Mouse (Mus musculus) ES-CJ7 (cell line): ENCODE results near the gene Ccnc.

Experiments
- DNase-seq: peaks from one replicate; pipeline ENCODE4 v3.0.0; 2011; ENCODE audit warnings: low read depth, low spot score

Ccnc gene

GRCm38 (mm10) chr4:21727615-21728165 lies at the start of gene Ccnc:
TSS of gene Ccnc (plus strand) at chr4:21727701.
- DNase-seq: peak; percentile 94

DNA sequence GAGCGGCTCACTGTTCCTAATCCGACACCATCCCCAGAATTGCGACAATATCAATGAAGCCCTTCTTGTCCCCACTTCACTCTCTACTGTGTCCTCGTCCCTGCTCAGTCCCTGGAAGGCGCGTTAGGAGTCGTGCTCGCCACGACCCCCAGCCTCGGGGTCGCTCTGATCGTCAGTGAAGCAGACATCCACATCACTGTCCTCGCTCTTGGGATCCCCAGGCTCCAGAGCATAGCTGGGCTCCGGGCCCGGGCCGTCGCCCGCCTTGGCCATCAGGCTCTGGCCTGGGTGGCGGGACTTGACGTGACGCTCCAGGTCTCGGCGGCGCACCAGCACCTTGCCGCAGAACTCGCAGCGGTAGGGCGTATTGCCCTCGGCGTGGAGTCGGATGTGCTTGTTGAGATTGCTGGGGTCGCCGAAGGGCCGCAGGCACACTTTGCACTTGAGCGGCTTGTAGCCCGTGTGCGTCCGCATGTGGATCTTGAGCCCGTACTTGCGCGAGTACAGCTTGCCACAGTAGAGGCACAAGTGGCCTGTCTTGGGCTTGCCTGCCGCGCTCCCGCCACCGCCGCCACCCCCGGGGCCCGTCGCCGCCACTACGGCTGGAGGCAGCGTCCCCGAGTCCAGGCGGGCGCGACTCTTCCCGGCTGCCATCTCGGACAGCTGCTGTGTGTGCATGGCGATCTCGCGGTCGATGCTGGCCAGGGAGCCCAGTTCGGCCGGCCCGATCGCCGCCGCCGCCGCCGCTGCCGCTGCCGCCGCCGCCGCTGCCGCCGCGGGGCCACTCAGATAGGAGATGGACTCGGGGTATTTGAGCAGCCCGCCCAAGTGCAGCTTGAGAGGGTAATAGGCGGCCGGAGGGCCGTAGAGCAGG lies 49.2 kb upstream of the Ccnc start:
- peak; percentile 66 for DNase-seq

DNA sequence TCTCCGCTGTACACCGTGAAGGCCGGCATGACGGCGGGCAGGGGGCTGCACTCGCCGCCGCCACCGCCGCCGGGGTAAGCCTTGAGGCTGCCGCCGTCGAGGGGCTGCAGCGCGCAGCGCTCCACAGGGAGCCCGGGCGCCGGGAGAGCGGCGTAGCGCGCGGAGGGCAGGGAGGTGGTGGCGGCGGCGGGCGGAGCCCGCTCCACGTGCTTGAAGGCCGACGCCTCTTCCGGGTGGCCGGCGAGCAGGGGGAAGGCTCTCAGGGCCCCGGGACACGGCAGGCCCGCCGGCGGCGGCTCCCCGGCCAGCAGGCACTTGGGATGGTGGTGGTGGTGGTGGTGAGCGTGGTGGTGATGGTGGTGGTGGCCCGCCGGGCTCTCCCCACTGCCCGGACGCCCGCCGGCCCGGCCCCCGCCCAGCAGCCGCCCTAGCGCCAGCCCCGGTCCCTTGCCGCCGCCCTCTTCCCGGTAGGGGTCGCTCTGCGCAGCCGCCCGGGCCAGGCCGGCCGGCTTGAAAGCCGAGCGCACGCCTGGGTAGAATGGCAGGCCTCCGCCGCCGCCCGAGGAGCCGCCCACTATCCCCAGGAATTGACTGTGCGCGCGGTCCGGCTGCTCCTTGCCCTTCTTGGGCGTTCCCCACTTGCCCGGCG lies 48.4 kb upstream of the Ccnc start:
- peak; percentile 73 for DNase-seq

GRCm38 (mm10) chr4:21679624-21680480 lies 47.6 kb upstream of the Ccnc start:
- peak; percentile 40 for DNase-seq

GRCm38 (mm10) chr4:21680971-21681370 lies 46.5 kb upstream of the Ccnc start:
- no peak for DNase-seq

DNA sequence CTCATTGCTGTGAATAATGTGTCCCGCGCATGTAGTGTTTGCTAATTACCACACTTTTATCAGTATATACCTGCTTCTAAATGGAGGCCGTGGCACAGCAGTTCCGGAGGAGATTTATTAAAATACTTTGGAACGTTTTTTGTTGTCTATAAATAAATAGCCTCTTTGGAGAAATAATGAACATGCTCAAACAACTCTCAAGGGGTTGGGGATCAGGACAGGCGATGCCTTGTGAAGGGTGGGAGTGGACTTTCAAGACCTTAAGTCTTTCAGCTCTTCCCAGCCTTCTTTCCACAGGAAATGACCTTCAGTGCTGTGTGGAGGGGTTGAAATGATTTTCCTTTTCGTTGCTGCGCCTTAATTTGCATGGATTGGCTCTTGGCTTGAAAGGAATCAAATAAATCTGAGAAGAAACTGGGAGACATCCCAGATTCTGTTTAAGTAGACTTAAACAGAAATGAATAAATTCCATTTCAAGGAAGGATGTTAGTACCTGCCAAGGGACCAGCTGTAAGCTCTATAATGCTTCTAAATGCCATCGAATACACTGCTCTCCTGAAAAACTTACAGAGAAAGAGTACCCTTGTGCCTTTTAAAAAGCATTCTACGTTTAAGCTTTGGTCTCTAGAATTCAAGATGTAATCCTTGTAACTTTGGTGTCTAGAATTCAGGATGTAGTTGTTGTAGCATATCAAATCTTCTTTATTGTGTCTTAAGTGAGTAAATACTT lies 44.9 kb upstream of the Ccnc start:
- no peak for DNase-seq

GRCm38 (mm10) chr4:21684341-21684970 lies 43.0 kb upstream of the Ccnc start:
- DNase-seq: no peak

GRCm38 (mm10) chr4:21685595-21686091 lies 41.9 kb upstream of the Ccnc start, which contains the start of gene Prdm13:
TSS of gene Prdm13 (minus strand) at chr4:21685963.
- DNase-seq: peak; percentile 33

DNA sequence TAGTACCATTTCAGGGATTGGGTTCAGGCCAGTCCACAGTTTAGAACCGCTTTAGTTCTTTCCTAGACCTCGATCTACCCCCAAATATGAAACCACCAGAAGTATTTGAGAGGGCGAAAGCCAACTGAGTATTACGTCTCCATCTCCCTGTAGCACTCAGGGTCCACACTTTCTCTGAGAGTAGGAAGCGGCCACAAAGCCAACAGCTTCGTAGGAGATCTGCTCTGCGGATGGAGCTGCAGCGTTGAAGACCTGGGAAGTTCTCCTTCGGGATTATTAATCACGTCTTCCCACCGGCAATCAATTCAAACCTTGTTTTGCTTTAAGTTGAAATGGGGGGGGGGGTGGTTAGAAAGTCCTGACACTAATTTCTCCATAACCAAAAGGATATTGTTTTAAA lies 41.1 kb upstream of the Ccnc start:
- DNase-seq: no peak

- DNase-seq: peak; percentile 63
Observed at GRCm38 (mm10) chr4:21686934-21687333, 40.6 kb upstream of the Ccnc start.

DNA sequence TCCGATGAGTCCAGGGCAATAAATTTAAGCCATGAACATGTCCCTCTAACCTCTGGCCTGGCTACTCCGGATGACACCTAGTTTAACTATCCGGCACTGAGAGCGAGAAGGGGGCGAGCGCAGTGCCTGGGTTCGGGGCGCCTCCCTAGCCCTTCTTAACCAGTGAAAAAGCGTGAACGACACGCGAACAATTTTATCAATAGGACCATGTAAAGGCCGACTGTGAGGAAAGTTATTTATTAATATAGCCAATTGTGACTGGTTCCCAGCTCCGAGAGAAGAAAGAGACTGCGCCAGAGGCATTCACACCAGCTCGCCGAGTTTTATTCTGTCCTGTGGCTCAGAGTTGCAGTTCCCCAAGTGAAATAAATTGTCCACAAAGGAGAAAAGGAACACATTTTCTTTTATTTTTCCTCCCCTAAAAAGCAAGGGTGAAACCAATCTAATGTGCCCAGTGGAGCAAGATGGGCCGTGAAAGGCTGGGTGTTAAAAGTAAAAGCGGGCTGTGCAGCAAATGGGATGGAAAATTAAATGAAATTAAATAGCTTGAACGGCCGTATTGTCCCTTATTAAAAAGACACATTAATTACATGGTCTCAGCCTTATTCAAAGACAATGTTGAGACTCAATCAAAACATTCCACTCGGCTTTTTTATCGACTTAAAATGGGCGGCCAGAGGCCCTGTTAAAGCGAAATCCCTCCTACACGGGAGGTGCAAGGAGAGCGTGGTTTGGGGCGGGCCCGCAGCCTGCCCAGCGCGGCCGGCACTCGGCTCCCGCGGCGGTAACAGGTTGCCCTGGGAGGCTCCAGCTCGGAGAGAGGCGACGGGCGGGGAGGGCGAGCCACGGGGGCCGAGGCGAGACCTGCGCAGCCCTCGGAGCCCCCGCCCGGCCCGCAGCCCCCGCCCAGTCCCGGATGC lies 39.5 kb upstream of the Ccnc start:
- no peak for DNase-seq

GRCm38 (mm10) chr4:21688703-21689200 lies 38.7 kb upstream of the Ccnc start:
- DNase-seq: peak; percentile 37

DNA sequence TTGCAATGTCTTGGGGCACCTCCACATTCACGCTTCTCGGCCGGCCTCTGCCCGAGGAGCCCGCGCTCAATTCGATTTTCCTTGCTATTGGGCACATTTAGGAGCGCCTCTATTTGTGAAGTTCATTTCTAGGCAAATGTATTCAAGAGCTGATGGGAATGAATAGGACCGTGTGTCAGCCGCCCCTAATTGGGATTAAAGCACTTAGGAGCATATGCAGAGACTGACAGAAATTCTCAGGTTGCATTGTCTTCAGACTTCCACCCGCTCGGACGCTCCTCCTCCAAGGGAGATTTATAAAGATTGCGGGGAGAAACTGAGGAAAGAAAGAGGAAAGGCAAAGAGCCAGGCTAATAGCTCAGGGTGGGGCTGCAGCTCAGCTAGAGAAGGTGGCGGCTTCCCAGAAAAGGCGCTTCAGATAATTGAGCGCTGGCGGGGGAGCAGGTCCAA lies 38.0 kb upstream of the Ccnc start:
- DNase-seq: no peak

DNA sequence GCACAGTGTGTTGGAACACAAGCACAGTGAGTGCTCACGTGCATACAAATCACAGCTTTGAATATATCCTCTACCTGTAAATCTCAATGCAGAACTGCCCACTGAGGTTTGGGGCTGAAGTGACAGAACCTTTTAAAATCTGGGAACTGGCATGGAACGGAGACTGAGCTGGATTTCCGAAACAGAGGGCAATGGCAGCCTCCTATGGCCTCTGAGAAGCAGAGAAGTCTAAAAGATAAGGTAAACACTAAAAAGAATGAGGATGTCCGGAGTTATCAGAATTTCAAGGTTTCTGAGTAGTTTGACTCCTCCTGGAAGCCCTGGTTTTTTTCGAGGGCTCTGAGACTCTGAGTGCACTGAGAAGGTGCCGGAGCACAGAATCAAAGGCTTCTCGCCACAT lies 37.3 kb upstream of the Ccnc start:
- DNase-seq: no peak

DNA sequence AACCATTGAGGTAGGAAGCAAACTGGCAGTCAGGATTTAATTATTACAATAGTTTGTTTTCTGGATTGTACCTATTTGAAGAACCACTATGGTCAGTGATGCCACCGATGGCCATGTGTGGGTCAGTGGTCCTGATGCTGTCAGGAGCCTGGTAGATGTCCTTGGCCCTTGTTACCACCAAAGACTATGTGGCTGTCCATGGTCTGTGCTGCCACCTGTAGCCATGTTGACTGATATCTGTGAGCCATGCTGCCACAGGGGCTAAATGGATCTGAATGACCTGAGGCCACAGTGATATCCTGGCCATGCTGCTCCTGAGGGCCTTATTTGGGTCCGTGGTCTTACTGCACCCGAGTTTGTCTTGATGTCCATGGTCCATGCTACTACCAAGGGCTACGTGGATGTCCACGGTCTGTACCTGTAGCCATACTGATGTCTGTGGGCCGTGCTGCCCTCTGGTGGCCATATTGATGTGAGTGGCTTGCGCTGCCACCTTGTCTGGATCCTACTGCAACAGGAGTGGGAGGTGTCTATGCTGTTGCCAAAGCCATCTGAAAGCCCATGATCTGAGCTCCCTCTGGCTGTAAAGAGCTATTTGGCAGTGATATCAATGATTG lies 31.8 kb upstream of the Ccnc start:
- peak; percentile 87 for DNase-seq

- no peak for DNase-seq
Observed at GRCm38 (mm10) chr4:21705046-21705445, 22.5 kb upstream of the Ccnc start.

DNA sequence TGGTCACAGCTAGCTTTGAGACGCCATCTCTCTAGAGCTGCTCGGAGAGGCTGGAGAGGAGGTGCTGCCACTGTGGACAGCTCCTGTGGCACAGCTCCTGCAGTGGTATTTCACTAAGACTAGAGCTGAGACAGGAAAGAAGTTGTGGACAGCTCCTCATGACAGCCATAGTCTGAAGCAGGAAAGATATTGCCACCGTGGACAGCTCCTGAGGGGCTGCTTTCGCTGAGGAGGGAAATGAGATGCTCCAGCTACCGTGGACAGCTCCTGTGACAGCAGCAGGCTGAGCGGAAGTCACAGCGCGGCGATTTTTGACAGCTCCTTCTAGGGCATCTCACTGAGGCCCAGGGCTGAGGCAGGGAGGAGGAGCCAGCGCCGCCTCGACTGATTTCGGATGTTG lies 15.4 kb upstream of the Ccnc start:
- peak; percentile 96 for DNase-seq

GRCm38 (mm10) chr4:21722752-21723334 lies 4.7 kb upstream of the Ccnc start:
- DNase-seq: peak; percentile 98
